Mouse (Mus musculus) MEL (cell line): ENCODE measurements at regions not wholly inside any gene's neighbourhood (a gene's known extent, or its start where the extent isn't known, plus 50 kb on each side); places are given as distances from the start of the nearest gene placed in this dataset.

Experiments used
- DNase-seq: peaks from one replicate; pipeline ENCODE4 v3.0.0; 2011; ENCODE audit warnings: low read depth, low spot score
- H3K27ac ChIP-seq: 2 replicates; pipeline ENCODE4 v1.5.1; 2012; ENCODE audit warnings: low read depth, mild to moderate bottlenecking, control low read depth, low read length, moderate library complexity; ENCODE audit not compliant: control insufficient read depth
- H3K27me3 ChIP-seq, 2 experiments: fragments of 150-350 bp in 1 of 2; sonication (generic) in 1 of 2; 2 replicates each; pipeline ENCODE4 v1.6.1; 2012; ENCODE audit warnings: low read length in 2 of 2, mild to moderate bottlenecking in 2 of 2, improper control_type of control experiment in 1 of 2, moderate library complexity in 1 of 2; ENCODE audit not compliant: insufficient read depth in 2 of 2, control insufficient read depth in 1 of 2
- H3K36me3 ChIP-seq, 2 experiments: 2 replicates each; pipeline ENCODE4 v1.6.1; 2012 to 2014; ENCODE audit warnings: low read length in 2 of 2, improper control_type of control experiment in 1 of 2, inconsistent platforms in 1 of 2, mild to moderate bottlenecking in 1 of 2; ENCODE audit not compliant: insufficient read depth in 2 of 2, control insufficient read depth in 1 of 2
- H3K4me1 ChIP-seq, 2 experiments: fragments of 150-350 bp in 1 of 2; sonication (generic) in 1 of 2; 2 replicates each; pipeline ENCODE4 v1.6.1; 2012; ENCODE audit warnings: low read length in 2 of 2, improper control_type of control experiment in 1 of 2, mild to moderate bottlenecking in 1 of 2; ENCODE audit not compliant: insufficient read depth in 2 of 2, control insufficient read depth in 1 of 2
- H3K4me3 ChIP-seq, 2 experiments: fragments of 150-350 bp in 1 of 2; sonication (generic) in 1 of 2; 2 replicates each; pipeline ENCODE4 v1.5.1; 2012; ENCODE audit warnings: low read depth in 2 of 2, low read length in 2 of 2, mild to moderate bottlenecking in 2 of 2, moderate library complexity in 2 of 2, control low read depth in 1 of 2, improper control_type of control experiment in 1 of 2; ENCODE audit not compliant: control insufficient read depth in 1 of 2, insufficient read depth in 1 of 2
- H3K79me2 ChIP-seq: 2 replicates; pipeline ENCODE4 v1.6.1; 2012; ENCODE audit warnings: mild to moderate bottlenecking, low read length, moderate library complexity; ENCODE audit not compliant: control insufficient read depth, poor library complexity, insufficient read depth
- H3K9ac ChIP-seq: 2 replicates; pipeline ENCODE4 v1.6.1; 2012; ENCODE audit warnings: low read depth, mild to moderate bottlenecking, control low read depth, low read length, moderate library complexity; ENCODE audit not compliant: control insufficient read depth, poor library complexity, severe bottlenecking
- H3K9me3 ChIP-seq: fragments of 150-350 bp; sonication (generic); replicated peaks from 2 replicates; pipeline ENCODE4 v1.6.1; 2012; ENCODE audit warnings: mild to moderate bottlenecking, low read length, improper control_type of control experiment, moderate library complexity; ENCODE audit not compliant: insufficient read depth
- CHD1 ChIP-seq: IDR thresholded peaks from 2 replicates; pipeline ENCODE4 v1.6.1; 2012; ENCODE audit warnings: low read depth, mild to moderate bottlenecking, inconsistent platforms, low read length, improper control_type of control experiment
- CTCF ChIP-seq, 3 experiments: IDR thresholded peaks in 2 of 3; conservative IDR thresholded peaks in 1 of 3; 2 replicates each; pipeline ENCODE4 v1.5.1; 2011 to 2012; ENCODE audit warnings: low read length in 3 of 3, low read depth in 2 of 3, mild to moderate bottlenecking in 2 of 3, improper control_type of control experiment in 1 of 3, inconsistent platforms in 1 of 3, mixed read lengths in 1 of 3, moderate library complexity in 1 of 3; ENCODE audit not compliant: control insufficient read depth in 1 of 3, insufficient read depth in 1 of 3, poor library complexity in 1 of 3, severe bottlenecking in 1 of 3
- ELF1 ChIP-seq: IDR thresholded peaks from 2 replicates; pipeline ENCODE4 v1.6.1; 2014; ENCODE audit warnings: low read depth, mild to moderate bottlenecking, inconsistent platforms, low read length, improper control_type of control experiment, moderate library complexity
- EP300 ChIP-seq, 2 experiments: IDR thresholded peaks; 2 replicates each; pipeline ENCODE4 v1.6.1; 2011; ENCODE audit warnings: improper control_type of control experiment in 2 of 2, low read length in 2 of 2, low read depth in 1 of 2, mild to moderate bottlenecking in 1 of 2
- HCFC1 ChIP-seq: IDR thresholded peaks from 2 replicates; pipeline ENCODE4 v1.6.1; 2012; ENCODE audit warnings: low read depth, mild to moderate bottlenecking, inconsistent platforms, low read length, improper control_type of control experiment, moderate library complexity
- KAT2A ChIP-seq: conservative IDR thresholded peaks from 2 replicates; pipeline ENCODE4 v1.6.1; 2012; ENCODE audit warnings: low read depth, low read length, improper control_type of control experiment, inconsistent platforms
- MAFK ChIP-seq: IDR thresholded peaks from 2 replicates; pipeline ENCODE4 v1.6.1; 2011; ENCODE audit warnings: low read depth, mild to moderate bottlenecking, low read length, improper control_type of control experiment, borderline replicate concordance
- MAX ChIP-seq: IDR thresholded peaks from 2 replicates; pipeline ENCODE4 v1.6.1; 2011; ENCODE audit warnings: low read length, improper control_type of control experiment
- MAZ ChIP-seq: IDR thresholded peaks from 2 replicates; pipeline ENCODE4 v1.6.1; 2012; ENCODE audit warnings: low read depth, mild to moderate bottlenecking, inconsistent platforms, low read length, improper control_type of control experiment
- MYC ChIP-seq: IDR thresholded peaks from 2 replicates; pipeline ENCODE4 v1.6.1; 2011; ENCODE audit warnings: low read depth, mild to moderate bottlenecking, low read length, improper control_type of control experiment, moderate library complexity
- NRF1 ChIP-seq: IDR thresholded peaks from 2 replicates; pipeline ENCODE4 v1.6.1; 2014; ENCODE audit warnings: low read depth, mild to moderate bottlenecking, inconsistent platforms, low read length, improper control_type of control experiment, moderate library complexity; ENCODE audit not compliant: poor library complexity, insufficient read depth, severe bottlenecking
- POLR2A ChIP-seq, 2 experiments: IDR thresholded peaks; 2 replicates each; pipeline ENCODE4 v1.6.1; 2011 to 2012; ENCODE audit warnings: low read length in 2 of 2, mild to moderate bottlenecking in 2 of 2, control low read depth in 1 of 2, improper control_type of control experiment in 1 of 2, low read depth in 1 of 2, moderate library complexity in 1 of 2; ENCODE audit not compliant: control insufficient read depth in 1 of 2, insufficient read depth in 1 of 2, poor library complexity in 1 of 2
- POLR2AphosphoS2 ChIP-seq: IDR thresholded peaks from 2 replicates; pipeline ENCODE4 v1.6.1; 2011; ENCODE audit warnings: low read length, improper control_type of control experiment
- SMC3 ChIP-seq: IDR thresholded peaks from 2 replicates; pipeline ENCODE4 v1.6.1; 2011; ENCODE audit warnings: low read depth, low read length, improper control_type of control experiment
- TAL1 ChIP-seq: IDR thresholded peaks from 2 replicates; pipeline ENCODE4 v1.6.1; 2012; ENCODE audit warnings: mild to moderate bottlenecking, inconsistent platforms, low read length, moderate library complexity, mixed read lengths
- TBP ChIP-seq: IDR thresholded peaks from 2 replicates; pipeline ENCODE4 v1.8.0; 2011; ENCODE audit warnings: low read depth, low read length, improper control_type of control experiment
- UBTF ChIP-seq: IDR thresholded peaks from 2 replicates; pipeline ENCODE4 v1.6.1; 2012; ENCODE audit warnings: low read depth, mild to moderate bottlenecking, inconsistent platforms, low read length, improper control_type of control experiment, moderate library complexity, borderline replicate concordance; ENCODE audit not compliant: insufficient read depth
- USF2 ChIP-seq, 2 experiments: IDR thresholded peaks; 2 replicates each; pipeline ENCODE4 v1.6.1; 2011 to 2012; ENCODE audit warnings: improper control_type of control experiment in 2 of 2, low read length in 2 of 2, borderline replicate concordance in 1 of 2, inconsistent platforms in 1 of 2, low read depth in 1 of 2, mild to moderate bottlenecking in 1 of 2; ENCODE audit not compliant: insufficient read depth in 1 of 2
- ZC3H11A ChIP-seq: IDR thresholded peaks from 2 replicates; pipeline ENCODE4 v1.6.1; 2012; ENCODE audit warnings: low read depth, mild to moderate bottlenecking, inconsistent platforms, low read length, improper control_type of control experiment
- ZKSCAN1 ChIP-seq: IDR thresholded peaks from 2 replicates; pipeline ENCODE4 v1.6.1; 2012; ENCODE audit warnings: low read depth, mild to moderate bottlenecking, inconsistent platforms, low read length, improper control_type of control experiment, moderate library complexity
- ZMIZ1 ChIP-seq: IDR thresholded peaks from 2 replicates; pipeline ENCODE4 v1.6.1; 2012; ENCODE audit warnings: low read depth, mild to moderate bottlenecking, inconsistent platforms, low read length, improper control_type of control experiment, moderate library complexity

- Histone ChIP-seq H3K4me1 (no peaks in the 10 kb centered on the region), H3K9me3 (no peaks in the 10 kb centered on the region), H3K4me3 (no peak overlapping the region), H3K27ac (no peak overlapping the region), H3K36me3 (no peaks in the 10 kb centered on the region), H3K27me3 (no peaks in the 10 kb centered on the region), H3K79me2 (no peaks in the 10 kb centered on the region), H3K9ac (no peak overlapping the region)
- no peak for DNase-seq
- no peak for TF ChIP-seq USF2 (IDR thresholded peaks at IDR 0.05; ENCODE audit: borderline replicate concordance in 1 of 2, insufficient read depth in 1 of 2, low read depth in 1 of 2, low read length in 2 of 2)
- no peak for TF ChIP-seq ELF1
- no peak for TF ChIP-seq ZC3H11A
- TF ChIP-seq ZKSCAN1: no peak
- TF ChIP-seq CHD1: no peak
- TF ChIP-seq MAZ: no peak
- no peak for TF ChIP-seq EP300 (IDR thresholded peaks at IDR 0.05; ENCODE audit: low read depth in 1 of 2, low read length in 2 of 2)
- no peak for TF ChIP-seq MYC
- TF ChIP-seq TBP: no peak
- TF ChIP-seq POLR2A (IDR thresholded peaks at IDR 0.05; ENCODE audit: control insufficient read depth in 1 of 2, insufficient read depth in 1 of 2, low read depth in 1 of 2, low read length in 2 of 2, poor library complexity in 1 of 2): no peak
- TF ChIP-seq HCFC1: no peak
- no peak for TF ChIP-seq UBTF
- no peak for TF ChIP-seq TAL1
- TF ChIP-seq POLR2AphosphoS2: no peak
- TF ChIP-seq MAFK: no peak
- no peak for TF ChIP-seq ZMIZ1
- no peak for TF ChIP-seq SMC3
- TF ChIP-seq KAT2A: no peak
- no peak for TF ChIP-seq MAX
- TF ChIP-seq NRF1: no peak
Observed at GRCm38 (mm10) chr13:90799641-90800040, 105.5 kb downstream of the Atp6ap1l start.

- H3K27ac ChIP-seq: no peak overlapping the region
- H3K27me3 ChIP-seq: no peaks in the 10 kb centered on the region
- no peaks in the 10 kb centered on the region for H3K79me2 ChIP-seq
- TF ChIP-seq ZC3H11A: no peak
- TF ChIP-seq CTCF (IDR thresholded peaks at IDR 0.05 in 2 of 3, conservative IDR thresholded peaks at IDR 0.05 in 1 of 3; ENCODE audit: control insufficient read depth in 1 of 3, insufficient read depth in 1 of 3, low read depth in 2 of 3, low read length in 3 of 3, poor library complexity in 1 of 3, severe bottlenecking in 1 of 3): no peak
- no peaks in the 10 kb centered on the region for H3K4me1 ChIP-seq
- H3K9ac ChIP-seq: no peak overlapping the region
- H3K9me3 ChIP-seq: no peaks in the 10 kb centered on the region
- H3K4me3 ChIP-seq: no peak overlapping the region
- no peak for DNase-seq
- H3K36me3 ChIP-seq: no peaks in the 10 kb centered on the region
Observed at GRCm38 (mm10) chr13:90798791-90799542, 106.2 kb downstream of the Atp6ap1l start.
